Mouse (Mus musculus) NIH3T3 (cell line): ENCODE measurements around the gene Vps26a.
"Not testable (repeated sequence)": the region's sequence is repeated elsewhere in the genome, so short reads cannot be mapped to it uniquely, and the experiment has no call there.

ENCODE experiments used
- DNase-seq: peaks from one replicate; pipeline ENCODE4 v3.0.0-alpha.2; 2012; ENCODE audit warnings: low read depth

The Vps26a gene

DNA sequence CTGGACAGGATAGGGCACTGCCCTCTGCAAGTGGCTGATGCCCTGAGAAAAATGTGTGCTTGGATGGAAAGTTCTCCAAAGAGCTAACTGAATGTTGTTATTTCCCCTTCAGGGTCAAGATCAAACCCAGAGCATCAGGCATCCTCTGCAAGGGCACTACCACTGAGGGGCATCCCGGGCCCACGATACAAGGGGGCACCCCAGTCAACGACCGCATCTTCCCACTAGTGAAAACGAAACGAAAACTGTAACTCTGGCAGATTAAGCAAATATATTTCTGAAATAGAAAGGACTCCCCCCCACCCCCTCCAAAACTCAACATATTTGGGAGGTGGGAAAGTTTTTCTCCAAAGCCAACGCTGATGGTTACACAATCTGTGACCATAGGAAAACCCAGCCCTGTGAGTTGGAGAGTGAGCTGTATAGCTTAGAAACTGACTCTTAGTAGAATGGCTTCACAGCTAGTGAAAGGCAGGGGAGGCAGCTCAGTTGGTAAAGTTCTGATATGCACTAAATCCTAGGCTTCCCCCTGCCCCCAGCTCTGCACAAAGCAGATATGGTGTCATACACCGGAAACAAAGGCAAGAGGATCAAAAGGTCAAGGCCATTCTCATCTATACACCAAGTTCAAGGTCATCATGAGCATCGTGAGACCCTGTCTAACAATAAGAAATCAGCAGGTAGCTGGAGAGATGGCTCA, 14.5 kb upstream of the Vps26a start:
- DNase-seq = no peak

DNA sequence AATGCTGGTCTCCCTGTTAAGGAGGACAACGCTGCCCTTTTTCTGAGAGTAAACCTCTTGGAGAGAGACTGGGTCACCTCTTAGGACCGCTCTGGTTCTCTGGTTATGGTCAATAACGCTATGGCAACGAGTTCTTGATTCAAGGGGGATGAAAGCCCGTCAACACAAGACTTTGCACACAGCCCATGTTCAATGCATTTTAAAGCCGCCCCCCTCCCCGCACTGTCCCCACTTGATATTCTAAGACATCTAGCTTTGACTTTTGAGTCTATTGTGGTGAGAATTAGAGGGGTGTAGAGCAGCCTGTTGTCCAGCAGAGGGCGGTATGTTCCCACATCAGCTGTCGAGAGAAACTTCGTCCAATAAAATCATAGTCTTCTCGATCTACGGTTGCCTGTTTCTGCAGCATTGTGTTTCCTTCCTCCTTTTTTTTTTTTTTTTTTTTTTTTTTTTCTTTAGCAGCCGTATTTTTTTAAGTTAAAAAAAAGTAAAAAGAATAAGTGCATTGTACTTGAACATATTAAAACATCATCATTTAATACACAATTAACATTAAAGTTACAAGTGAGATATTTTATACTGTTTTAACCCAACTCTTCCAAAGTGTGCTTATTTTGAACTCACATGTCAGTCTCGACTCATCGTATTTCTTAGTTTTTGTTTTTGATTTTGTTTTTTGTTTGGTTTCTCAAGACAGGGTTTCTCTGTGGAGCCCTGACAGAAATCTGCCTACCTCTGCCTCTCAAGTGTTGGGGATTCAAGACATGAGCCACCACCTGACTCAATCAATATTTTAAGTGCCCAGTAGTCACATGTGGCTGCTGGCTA, 13.7 kb upstream of the Vps26a start:
- DNase-seq = peak; percentile 90

DNA sequence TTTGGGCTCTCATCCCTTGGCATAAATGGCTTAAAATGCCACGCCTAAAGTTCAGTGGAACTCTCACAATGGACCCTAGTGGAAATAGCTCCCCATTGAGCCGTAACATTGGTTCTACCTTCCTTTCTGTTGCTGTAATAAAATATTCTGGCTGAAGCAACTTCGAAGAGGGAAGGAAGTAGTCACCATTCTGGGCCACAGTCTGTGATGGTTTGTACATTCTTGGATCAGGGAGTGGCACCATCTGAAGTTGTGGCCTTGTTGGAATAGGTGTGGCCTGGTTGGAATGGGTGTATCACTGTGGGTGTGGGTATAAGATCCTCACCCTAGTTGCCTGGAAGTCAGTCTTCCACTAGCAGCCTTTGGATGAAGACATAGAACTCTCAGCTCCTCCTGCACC, 5.1 kb upstream of the Vps26a start:
- DNase-seq = not testable (repeated sequence)

DNA sequence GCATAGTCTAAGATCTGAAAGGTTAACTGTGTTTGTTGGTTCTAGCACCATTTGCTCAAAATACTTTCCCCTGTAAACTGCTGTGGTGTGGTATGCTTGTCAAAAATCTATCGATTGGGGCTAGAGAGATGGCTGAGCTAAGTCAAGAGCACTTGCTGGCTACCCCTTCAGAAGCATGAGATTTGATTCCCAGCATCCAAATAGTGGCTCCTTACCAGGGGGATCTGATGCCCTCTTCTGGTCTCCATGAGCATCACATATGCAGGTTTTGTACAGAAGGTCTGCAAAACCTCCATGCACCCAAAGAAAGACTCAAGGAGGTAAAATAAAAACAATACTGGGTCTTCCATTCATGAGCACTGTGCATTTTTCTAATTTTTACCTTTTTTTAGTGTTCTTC, 1.7 kb upstream of the Vps26a start:
- peak; percentile 88 for DNase-seq

GRCm38 (mm10) chr10:62485878-62486582, 575 bp downstream of the Vps26a start:
- DNase-seq = peak; percentile 60

DNA sequence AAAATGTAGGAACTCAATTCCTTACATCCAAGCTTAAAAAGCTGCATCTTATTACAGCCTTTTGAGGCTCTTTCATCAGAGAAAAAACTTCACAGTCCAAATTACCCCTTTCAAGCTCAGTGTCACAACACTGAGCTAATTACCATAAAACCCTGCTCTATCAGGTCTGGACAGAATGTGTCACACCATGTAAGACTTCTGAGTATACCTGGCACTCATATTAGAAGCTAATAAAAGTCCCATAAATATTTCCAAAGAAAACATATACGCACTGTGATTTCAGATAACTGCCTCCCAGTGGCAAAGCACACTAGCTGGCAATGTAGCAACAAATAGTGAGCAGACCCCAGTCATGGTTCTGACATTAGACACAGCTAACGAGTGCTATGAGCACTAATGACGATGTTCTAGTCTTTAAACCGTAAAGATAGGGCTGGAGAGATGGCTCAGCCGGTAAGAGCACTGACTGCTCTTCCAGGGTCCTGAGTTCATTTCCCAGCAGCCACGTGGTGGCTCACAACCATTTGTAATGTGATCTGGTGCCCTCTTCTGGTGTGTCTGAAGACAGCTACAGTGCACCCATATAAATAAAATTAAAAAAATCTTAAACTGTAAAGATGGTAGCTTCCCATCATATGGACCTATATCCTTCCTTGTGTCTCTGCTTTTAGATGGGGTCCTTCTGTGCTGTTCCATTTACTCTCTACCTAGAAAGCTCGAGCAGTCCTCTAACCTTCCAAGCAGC, 5.3 kb downstream of the Vps26a start:
- DNase-seq = no peak

GRCm38 (mm10) chr10:62476980-62477379, 9.6 kb downstream of the Vps26a start:
- no peak for DNase-seq

DNA sequence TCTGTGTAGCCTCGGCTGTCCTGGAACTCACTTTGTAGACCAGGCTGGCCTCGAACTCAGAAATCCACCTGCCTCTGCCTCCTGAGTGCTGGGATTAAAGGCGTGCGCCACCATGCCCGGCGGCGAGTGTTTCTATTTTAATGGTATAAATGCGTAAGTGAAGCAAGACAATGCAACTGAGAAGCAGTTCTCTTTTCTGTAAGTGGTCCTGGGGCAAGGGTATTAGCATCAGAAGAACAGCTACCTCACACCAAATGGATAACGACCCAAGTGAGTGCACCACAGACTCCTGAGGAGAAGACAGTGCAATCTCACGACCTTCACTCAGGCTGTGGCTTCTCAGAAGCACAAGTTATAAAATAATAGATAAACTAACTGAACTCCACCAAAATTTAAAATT, 11.7 kb downstream of the Vps26a start:
- no peak for DNase-seq

GRCm38 (mm10) chr10:62471105-62471504, 15.5 kb downstream of the Vps26a start:
- no peak for DNase-seq

DNA sequence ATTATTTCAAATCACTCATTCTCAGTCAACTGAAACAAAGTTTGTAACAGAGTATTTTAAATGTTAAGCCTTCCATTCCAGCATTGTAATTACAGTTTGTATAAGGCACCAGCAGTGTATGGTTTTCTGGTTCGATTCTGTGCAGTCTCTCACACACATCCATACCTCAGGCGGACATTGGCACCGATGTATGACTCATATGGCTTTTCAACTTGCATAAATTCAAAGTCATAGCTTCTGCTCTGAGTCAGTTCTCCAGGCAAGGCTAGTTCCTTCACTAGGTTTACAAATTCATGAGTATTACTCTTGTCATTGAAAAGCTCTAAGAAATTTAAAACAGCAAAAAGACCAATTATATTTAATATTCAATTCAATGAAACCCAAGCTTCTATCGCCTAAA, 16.9 kb downstream of the Vps26a start:
- DNase-seq = peak; percentile 33

GRCm38 (mm10) chr10:62461321-62461720, 25.3 kb downstream of the Vps26a start:
- peak; percentile 79 for DNase-seq

- DNase-seq = not testable (repeated sequence)
Measured at GRCm38 (mm10) chr10:62452001-62452400, 34.6 kb downstream of the Vps26a start.

DNA sequence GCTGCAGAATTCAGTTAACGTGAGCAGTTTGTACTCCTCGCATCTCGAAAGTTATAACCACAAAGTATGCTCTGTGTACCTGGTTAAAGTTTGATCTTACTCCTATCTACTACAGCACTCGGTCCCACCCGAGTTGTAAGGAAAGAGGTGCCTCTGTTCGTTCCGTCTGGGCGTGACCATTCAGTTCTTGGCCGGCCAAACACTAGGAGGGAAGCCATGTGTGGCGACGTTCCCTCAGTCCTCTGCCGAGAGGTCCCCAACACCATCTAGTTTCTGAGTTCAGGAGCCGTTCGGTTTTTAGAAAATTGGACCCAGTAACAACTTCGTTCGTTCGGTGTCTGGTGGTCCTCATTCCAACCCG, 36.3 kb downstream of the Vps26a start:
- DNase-seq = no peak

DNA sequence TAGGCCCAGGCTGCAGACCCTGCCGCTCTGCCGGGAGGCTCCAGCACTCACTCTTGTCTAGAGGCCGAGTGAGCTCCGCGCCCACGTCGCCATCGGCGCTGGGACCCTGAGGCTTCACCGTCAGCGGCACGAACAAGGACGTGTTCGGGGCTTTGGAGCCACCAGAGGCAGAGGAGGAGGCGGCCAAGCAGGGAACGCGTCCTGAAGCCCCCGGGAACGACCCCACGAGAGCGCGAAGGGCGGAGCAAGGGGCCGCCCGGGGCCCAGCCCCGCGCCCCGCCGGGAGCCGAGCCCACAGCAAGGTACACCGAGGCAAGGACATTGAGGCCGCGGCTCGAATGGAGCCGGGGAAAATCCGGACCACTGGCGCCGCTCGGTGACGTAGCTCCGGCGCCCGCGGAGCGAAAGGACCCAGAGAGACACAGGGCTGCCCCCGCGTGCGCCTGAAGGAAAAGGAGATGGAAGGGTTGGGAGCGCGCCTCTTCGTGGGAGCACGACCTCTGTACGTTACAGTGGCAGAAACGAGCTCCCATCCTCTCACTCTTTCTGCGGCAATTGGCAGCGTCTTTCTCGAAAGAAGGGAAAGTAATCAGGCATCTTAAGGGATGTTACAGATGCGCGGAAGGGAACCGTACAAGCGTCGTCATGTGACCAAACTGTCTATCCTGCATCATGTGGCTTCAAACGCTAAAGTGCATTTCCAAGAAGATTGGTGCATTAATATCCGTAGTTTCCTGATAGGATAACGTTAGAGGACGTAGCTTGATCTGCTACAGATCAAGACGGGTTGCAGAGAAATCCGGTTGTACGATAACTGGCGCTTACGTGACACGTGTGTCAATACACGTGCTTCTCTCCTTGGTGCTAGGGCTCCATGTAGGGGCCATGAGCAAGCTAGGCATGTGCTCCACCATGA, 37.0 kb downstream of the Vps26a start, which contains the start of the genes 4930507D05Rik and Supv3l1:
TSS of gene 4930507D05Rik (plus strand) at position 126 of the 916 bp plus-strand sequence.
TSS of gene Supv3l1 (minus strand) at position 375 of the 916 bp plus-strand sequence.
- DNase-seq = peak; percentile 95

GRCm38 (mm10) chr10:62430427-62430826, 56.2 kb downstream of the Vps26a start:
- no peak for DNase-seq

DNA sequence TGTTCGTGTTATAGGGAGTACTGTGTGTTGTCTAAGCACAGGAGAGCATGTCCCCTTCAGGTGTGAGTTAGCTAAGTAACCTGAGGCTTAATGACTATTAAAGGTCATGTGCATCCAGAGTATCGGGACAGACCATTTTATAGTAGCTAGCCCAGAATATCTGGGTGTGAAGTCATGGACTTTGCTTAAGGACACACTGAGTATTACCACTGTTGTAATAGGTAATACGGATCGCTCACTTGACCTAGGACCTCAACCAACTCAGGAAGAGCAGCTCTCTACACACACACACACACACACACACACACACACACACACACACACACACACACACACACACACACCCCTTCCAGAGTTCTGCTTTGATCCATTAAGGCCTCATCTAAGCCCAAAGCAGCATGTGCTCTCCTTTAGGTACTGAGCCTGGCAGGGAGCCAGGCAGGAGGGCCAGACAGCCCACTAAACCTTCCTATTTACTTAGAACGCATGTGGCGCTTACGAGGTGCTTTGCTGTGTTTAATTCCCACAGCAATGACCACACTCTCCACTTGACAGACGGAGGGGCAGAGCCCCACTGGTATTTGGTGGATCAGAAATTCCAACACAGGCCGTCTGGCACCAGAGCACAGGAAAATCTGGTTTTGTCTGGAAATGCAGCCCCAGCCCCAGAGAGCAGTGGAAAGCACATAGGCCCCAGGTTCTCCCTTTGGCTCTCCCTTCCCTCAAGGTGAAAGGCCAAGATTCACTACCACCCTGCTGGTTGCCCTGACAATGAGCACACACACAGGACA, 61.3 kb downstream of the Vps26a start:
- DNase-seq = peak; percentile 37

- DNase-seq = peak; percentile 10
Measured at GRCm38 (mm10) chr10:62422255-62422654, 64.3 kb downstream of the Vps26a start, which contains the start of gene Hkdc1. Hkdc1 (minus strand) TSS chr10:62422491.

- DNase-seq = no peak
Measured at GRCm38 (mm10) chr10:62421127-62421526, 65.5 kb downstream of the Vps26a start.

GRCm38 (mm10) chr10:62420399-62420798, 66.2 kb downstream of the Vps26a start:
- DNase-seq = peak; percentile 14

DNA sequence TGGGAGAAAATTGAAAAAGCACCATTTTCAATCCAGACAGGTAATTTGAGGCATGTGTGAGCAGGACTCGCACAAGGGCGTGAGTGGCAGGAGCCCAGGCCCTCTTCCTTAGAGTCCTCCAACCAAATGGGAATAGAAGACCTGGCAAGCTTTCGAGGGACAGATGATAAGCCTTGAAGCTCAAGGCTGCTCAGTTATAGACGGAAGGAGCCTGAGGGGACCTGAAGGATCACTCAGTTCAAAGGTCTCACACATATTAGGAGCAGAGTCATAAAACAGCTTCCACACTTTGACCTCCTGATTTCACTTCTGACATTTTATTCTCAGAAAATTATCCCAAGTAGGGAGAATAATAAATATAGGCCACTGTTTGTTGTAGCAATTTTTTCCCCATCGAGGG, 67.2 kb downstream of the Vps26a start:
- DNase-seq = no peak
